In genomic region chr8:87502684-87503083, GRCm38 (mm10) we compare ENCODE assay signal across 20 mouse cellular contexts. TPM values are rescaled to one million over a fixed set of nuclear protein-coding genes. Genes with fewer than 3 reads are reported as not detected.
"Had no signal": no experiment of that assay in that cellular context is flagged by ENCODE, and none has a peak within 500 bp of the region (broad histone marks: within the 10 kb centered on the region; RNA-seq: fewer than 3 reads in every experiment).

No protein-coding gene starts in this region.

- H3K4me1 ChIP-seq: liver, embryonic 12.5 days; liver, embryonic 15.5 days; lung, embryonic 15.5 days had no signal

- H3K9me3 ChIP-seq: limb, embryonic 10.5 days; limb, embryonic 13.5 days; liver, embryonic 12.5 days; liver, embryonic 15.5 days; lung, embryonic 15.5 days; megakaryocyte, embryonic 14.5 days; neural tube, embryonic 12.5 days had no signal

- H3K27me3 ChIP-seq: limb, embryonic 13.5 days; liver, embryonic 12.5 days; liver, embryonic 15.5 days; lung, embryonic 15.5 days; neural tube, embryonic 12.5 days had no signal

- DNase-seq: kidney, adult 18-20 months; kidney, adult 9 months; kidney, postnatal 25 days; layer of hippocampus, adult 9-11 months; liver; lung, adult 18-20 months; lung, postnatal 10 days; lung, postnatal 36 days; thymus, adult 2 months; thymus, postnatal 25 days had no signal

- H3K4me2 ChIP-seq: limb, embryonic 13.5 days; liver, embryonic 12.5 days; liver, embryonic 15.5 days; lung, embryonic 15.5 days; midbrain, embryonic 11.5 days; neural tube, embryonic 12.5 days had no signal

- ATAC-seq: liver, embryonic 12.5 days had no signal

- H3K9ac ChIP-seq: limb, embryonic 13.5 days; liver, embryonic 12.5 days; liver, embryonic 15.5 days; lung, embryonic 15.5 days; neural tube, embryonic 12.5 days had no signal

- H3K4me3 ChIP-seq: layer of hippocampus, adult 2 months; limb, embryonic 10.5 days; limb, embryonic 13.5 days; liver, embryonic 12.5 days; liver, embryonic 15.5 days; lung, embryonic 15.5 days; megakaryocyte, embryonic 14.5 days; neural tube, embryonic 12.5 days had no signal

- H3K36me3 ChIP-seq: limb, embryonic 10.5 days; limb, embryonic 13.5 days; liver, embryonic 12.5 days; liver, embryonic 15.5 days; lung, embryonic 15.5 days; neural tube, embryonic 12.5 days had no signal

- H3K27ac ChIP-seq: kidney, postnatal 0 days; layer of hippocampus, adult 2 months; limb, embryonic 10.5 days; limb, embryonic 13.5 days; liver, embryonic 12.5 days; liver, embryonic 15.5 days; lung, embryonic 15.5 days; neural tube, embryonic 12.5 days had no signal

RNA-seq across cellular contexts. Expression of gene Cbln1, which starts 30.3 kb away (rescaled TPM):
- polyA plus RNA-seq: liver, embryonic 12.5 days; liver, embryonic 15.5 days; lung, embryonic 15.5 days had no signal
